Mouse (Mus musculus): ENCODE data around the gene Plce1.
"Not testable (repeated sequence)": the region's sequence is repeated elsewhere in the genome, so short reads cannot be mapped to it uniquely, and the experiment has no call there.

The Plce1 gene

DNA sequence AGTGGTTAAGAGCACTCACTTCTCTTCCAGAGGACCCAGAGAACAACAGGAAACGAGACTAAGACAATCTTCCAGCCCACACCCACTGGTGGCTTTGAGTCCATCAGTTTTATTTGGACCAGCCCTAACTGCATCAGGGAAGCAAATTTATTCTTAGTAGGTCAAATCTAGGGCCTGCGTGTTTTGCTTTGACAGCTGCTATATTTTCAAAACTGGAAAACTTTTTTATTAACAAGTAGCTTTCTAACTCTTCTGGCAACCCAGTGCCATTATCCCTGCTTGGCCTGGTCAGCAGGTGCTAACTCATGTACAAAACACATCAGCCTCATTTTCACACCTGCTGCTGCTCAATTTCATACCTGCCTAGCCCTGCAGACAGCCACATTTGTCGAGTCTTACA, 151.3 kb downstream of the Plce1 start:
- DNase-seq (ENCODE audit: low read depth, low spot score), result no peak

DNA sequence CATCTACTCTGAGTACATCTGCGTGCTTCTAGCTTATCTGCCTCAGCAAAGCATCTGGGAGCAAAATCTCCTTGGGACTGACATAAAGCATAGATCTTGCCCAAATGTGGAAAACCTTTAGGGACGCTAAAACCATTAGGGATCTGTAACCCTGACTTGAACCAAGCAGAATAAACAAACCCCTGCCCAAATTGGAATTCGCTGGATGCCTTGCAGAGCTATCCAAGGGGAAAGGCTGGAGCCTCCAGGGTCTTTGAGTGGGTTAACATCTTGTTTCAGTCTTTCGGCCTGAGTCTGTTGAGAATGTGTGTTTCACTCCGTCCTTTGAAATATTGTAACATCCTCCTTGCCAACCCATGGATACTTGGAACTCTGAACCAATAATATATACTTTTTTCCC, 152.4 kb downstream of the Plce1 start:
- DNase-seq (ENCODE audit: low read depth, low spot score), result no peak

DNA sequence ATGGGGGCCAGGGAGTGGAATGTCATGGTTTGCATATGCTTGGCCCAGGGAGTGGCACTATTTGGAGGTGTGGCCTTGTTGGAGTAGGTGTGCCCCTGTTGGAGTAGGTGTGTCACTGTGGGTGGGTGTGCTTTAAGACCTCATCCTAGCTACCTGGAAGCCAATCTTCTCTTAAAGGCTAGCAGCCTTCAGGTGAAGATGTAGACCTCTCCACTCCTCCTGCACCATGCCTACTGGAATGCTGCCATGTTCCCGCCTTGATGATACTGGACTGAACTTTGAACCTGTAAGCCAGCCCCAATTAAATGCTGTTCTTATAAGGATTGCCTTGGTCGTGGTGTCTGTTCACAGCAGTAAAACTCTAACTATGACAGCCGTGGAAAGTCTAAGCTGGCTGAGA, 158.1 kb downstream of the Plce1 start:
- no peak for DNase-seq (ENCODE audit: low read depth, low spot score)

DNA sequence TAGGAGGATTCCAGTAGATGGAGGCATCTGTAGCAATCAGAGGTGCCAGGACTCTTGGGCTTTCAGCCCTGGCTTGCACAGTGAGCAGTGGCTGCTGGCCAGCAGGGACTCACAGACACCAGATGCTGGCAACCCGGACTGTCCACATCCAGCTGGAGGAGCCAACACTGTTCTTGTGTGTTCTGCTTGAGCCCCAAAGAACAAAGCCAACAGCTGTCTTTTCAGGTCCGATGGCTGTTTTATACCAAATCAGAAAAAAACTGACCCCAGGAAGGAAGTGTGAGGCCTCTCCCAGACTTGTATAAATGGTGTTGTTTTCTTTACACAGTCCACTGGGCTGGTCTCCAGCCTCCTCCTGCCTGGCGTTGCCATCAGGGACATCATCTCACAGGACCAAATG, 158.9 kb downstream of the Plce1 start:
- no peak for DNase-seq (ENCODE audit: low read depth, low spot score)

DNA sequence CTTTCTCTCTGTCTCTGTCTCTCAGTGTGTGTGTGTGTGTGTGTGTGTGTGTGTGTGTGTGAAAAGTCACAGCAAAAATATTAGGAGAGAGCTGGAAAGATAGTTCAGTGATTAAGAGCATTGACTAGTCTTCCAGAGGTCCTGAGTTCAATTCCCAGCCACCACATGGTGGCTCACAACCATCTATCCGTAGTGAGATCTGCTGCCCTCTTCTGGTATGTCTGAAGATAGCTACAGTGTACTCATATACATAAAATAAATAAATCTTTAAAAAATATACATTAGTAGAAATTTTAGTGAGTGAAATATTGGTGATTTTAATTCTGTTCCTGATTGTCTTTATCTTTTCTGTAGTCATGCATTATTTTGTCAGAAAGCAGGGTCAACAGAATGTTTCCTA, 161.6 kb downstream of the Plce1 start:
- DNase-seq (ENCODE audit: low read depth, low spot score), result not testable (repeated sequence)

DNA sequence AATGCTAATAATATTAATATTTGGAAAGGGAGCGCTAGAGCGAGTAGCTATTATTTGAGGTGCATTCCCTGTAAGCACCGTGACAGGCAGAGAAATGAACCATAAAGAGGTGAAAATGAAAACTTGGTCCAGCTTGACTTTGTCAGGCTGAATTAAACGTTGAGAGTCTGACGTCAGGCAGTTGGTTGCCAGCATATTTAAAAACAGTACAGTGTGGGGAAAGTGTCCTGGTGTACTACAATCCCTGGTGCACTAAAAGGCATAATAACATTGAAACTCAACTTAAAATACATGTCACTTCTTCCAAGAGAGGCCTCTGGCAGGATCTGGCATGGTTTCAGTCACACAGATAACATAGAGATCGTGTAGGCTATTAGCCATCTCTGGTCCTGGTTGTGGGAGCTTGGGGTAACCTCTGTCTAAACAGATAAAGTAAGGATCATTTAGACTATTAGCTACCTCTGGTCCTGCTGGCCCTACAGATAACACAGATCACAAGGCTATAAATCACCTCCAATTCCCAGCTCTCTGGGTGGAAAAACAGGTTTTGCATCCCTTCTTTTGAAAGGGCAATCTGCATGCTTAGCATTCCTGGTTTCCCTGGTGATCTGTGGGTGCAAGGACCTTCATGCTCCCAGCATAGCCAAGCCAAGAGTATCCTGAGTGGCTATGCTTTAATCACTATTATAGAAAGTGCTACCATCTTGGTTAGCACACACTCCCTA, 164.1 kb downstream of the Plce1 start:
- no peak for DNase-seq (ENCODE audit: low read depth, low spot score)

DNA sequence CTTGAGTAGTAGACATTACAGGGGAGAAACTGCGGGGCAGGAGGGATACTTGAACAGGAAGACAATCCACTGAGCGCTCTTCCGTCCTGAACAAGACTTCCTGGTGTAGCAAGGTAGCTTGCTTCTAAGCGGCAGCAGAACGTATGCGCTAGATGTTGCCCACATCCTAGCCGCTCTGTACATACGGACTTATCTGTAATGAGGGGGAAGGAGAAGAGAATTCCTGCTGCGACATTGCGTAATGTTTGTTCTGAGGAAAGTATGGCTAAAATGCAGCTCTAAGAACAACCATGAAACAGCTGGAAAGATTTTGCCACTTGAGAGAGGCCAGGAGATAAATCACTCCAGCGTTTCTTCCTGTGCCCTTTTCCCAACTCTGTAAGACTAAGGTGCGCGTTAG, 177.1 kb downstream of the Plce1 start:
- no peak for DNase-seq (ENCODE audit: low read depth, low spot score)

DNA sequence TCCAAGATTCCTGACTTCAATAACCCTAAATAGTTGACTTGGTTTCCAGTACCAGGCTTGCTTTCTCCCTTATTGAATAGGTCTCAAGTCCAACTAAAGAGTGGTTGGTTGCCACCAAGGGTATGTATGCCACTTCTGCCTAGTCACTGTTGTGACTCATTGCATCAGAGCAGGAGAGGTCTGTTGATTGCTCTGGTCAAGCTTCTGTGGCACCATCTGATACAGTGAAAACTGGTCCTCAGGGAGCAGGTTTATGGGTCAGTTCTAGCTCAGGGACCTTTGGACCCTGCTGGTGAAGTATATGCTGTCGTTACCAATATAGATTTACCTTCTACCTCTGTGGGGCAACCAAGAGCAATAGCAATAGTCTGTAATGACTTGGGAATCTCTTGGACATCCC, 184.5 kb downstream of the Plce1 start:
- DNase-seq (ENCODE audit: low read depth, low spot score), result no peak

DNA sequence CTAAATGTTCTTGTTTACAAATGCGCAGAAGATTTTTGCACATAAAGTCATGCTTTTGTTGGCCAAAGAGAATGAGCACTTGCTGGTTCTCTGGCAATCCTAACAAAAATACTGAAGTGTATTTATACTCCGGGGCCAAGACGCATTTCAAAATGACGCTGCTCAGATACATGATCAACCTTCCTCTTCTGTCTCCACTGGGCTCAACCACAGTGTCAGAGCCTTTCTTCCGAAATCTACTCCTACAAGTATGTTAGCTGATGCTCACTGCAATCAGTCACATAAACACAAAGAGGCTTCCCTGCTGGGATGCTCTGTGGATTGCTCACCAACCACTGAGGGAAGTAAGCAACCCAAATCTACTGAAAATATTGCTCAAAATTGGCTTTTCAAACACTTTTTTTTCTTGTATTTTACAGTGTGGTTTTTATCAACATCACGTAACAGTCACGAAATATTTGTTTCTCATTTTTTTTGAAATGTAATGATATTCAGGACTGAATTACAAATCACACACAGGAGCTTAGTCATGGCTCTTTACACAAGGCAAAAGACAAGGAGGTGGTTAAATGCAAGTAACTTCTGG, 191.2 kb downstream of the Plce1 start:
- DNase-seq (ENCODE audit: low read depth, low spot score), result no peak

DNA sequence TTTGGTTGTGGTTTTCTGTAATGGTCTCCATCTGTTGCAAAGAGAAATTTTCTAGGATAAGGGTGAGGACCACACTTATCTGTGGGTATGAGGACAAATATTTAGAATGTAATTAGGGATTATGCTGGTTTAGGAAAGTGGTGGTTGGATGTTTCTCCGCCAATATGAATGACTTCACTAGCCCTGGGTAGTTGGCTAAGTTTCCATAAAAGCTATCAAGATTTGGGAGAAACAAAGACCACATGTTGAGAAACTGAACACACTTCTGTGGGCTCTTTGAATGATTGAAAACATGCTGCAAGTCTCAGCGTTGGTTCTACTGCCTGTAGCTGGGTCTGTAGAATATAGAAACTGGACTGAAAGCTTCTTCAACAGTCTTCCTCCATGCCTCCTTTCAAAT, 193.0 kb downstream of the Plce1 start:
- DNase-seq (ENCODE audit: low read depth, low spot score), result no peak

DNA sequence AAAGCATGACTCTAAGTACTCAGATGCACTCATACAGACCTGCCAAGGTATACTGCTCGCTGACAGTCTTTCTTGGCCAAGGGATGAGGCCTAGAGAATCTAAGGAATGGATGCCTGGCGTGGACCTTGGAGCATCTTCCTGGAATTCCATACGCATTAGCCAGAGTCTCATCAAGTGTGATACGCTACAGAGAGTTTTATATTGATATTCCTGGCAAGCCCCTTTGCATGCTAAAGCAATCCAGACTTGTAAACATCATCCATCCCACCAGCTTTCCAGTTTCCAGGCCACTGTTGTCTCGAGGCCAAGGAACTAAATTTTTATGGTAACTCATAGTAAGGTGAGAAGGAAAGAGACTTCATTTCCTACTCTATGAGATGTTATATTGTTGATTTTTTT, 197.7 kb downstream of the Plce1 start:
- DNase-seq (ENCODE audit: low read depth, low spot score), result no peak

DNA sequence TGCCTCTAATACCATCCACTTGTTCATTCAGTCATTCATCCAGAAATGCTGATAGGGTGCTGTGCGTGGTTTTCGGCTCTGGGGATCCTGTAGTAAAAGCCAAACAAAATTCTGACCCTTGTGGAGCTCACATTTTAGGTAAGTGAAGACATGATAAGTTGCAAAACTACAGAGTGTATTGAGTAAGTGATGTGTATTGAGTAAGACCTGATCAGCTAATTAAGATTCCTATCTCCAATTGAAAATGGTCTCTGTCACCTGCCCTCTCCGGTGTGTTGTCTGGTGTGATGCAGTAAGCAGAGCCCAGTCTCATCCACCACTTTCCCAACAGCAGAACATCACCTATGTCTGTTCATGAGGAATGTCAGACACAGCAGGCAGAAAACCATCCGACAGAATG, 198.6 kb downstream of the Plce1 start:
- no peak for DNase-seq (ENCODE audit: low read depth, low spot score)

DNA sequence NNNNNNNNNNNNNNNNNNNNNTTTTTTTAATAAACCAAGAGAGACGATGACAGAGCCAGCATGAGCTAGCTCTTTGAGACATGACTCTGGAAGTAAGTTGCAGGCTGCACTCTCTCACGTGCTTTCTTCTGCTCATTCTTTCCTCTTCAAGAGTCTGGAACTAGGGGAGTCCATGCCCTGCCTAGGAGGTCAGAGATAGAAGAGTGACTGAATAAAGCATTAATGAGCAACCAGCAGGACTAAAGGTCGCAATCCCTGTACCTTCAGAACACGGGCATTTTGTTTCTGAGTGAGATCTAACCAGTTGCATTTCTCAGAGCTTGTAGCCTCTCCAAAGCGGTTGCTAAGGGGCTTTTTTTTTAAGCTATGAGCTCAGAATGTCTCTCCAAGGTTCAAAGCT, 206.4 kb downstream of the Plce1 start:
- no peak for DNase-seq (ENCODE audit: low read depth, low spot score)

DNA sequence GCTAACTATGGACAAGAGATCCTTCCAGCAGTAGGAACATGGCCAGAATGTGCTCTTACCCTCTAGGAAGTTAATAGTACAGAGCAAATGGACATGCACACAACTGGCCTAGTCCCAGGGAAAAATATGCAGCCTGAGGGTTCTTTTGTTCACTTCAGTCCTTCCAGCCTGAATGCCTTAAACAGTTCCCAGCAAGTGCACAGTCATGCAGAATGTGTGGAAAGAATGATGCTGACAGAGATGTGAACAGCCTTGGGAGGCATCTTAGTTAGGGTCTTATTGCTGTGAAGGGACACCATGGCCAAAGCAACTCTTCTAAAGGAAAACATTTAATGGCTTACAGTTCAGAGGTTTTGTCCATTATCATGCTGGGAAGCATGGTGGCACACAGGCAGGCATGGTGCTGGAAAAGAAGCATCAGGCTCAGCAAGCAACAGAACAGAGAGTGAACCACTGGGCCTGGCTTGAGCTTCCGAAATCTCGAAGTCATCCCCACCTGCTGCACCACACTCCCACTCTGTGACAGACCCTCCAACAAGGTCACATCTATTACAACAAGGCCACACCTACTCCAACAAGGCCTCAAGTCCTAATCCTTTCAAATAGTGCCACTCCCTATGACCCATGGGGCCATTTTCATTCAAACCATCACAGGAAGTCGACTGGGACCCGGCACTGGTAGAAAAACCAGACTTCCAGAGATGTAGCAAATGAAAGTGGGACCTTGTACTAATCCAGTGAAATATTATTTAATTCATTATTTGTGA, 208.0 kb downstream of the Plce1 start:
- DNase-seq (ENCODE audit: low read depth, low spot score), result no peak

DNA sequence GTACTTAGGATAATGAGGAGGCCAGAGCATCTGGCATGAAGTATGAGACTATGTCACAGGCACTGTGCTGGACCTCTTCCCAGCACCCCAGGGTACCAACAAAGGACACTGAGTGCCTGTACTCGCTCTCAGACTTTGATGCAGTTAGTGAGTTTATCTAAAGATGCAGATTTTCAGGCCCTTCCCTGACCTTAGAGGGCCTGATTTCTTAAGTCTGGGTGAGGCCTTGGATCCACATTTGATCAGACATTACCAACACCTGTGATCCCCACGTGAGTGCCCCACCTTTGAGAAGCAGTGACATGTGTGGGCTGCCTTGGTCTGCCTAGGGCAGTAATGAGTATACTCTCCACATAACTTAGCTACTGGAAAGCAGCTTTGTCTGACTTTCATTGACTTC, 209.4 kb downstream of the Plce1 start:
- no peak for DNase-seq (ENCODE audit: low read depth, low spot score)

DNA sequence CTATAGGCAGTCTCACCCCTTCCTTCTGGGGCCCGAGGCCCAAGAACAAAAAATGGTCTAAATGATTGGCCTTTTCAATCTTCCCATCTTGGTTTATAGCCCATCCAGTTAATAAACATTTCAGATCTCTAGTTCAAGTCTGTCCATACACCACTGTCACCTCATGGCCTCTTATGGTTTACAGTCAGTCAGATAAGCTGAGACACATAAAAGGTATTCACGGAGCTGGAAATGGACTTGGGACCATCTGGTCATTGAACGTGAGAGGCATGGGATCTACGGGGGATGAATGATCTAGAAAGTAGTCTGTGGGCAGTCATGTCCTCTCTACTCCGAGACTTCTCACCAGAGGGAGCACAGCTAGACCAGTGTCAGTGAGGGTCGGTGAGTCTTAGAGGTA, 210.6 kb downstream of the Plce1 start:
- no peak for DNase-seq (ENCODE audit: low read depth, low spot score)

DNA sequence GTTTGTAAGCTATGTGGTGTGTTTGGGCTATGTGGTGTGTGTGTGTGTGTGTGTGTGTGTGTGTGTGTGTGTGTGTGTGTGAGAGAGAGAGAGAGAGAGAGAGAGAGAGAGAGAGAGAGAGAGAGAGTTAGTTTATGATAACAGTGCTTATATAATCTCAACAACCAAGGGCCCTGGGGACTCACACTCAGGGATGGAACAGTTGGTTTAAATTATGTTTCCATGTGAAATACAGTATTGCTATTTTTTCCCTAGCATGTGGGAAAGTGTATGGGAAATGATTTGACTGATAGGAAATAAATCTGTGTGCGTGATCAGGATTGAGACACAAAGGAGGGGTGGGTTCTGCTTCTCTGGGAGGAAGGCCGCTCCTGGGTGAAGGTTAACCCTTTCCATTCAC, 212.4 kb downstream of the Plce1 start:
- DNase-seq (ENCODE audit: low read depth, low spot score), result no peak

DNA sequence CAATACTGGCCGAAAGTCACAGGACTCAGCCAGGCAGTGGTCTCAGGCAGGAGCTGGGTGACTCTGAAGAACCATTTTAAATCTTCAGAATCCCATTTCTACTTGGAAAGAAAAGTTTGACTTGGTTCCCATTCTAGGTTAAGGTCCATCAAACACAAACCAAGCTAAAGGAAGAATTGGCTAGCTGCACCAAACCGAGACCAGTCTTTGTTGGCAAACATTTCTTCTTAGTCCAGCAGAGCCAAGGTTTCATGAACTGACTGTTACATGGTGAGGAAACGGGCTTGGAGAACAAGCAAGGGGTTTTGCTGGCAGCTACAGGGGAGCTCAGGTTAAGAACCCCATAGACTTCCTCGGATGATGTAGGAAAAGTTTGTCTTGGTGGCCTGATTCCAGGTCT, 212.9 kb downstream of the Plce1 start:
- no peak for DNase-seq (ENCODE audit: low read depth, low spot score)

DNA sequence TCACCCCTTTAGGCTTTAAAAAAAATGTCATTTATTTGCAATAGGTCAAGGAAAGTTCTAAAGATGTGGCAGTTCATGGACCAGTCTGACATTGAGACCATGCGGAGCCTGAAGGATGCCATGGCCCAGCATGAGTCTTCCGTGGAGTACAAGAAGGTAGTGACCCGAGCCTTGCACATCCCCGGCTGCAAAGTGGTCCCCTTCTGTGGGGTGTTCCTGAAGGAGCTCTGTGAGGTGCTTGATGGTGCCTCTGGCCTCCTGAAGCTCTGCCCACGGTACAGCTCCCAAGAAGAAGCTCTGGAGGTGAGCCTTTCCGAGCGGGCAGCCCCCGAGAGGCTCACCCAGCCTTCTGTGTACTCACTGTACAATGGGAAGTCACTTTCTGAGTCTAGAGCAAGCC, 220.9 kb downstream of the Plce1 start:
- no peak for DNase-seq (ENCODE audit: low read depth, low spot score)

DNA sequence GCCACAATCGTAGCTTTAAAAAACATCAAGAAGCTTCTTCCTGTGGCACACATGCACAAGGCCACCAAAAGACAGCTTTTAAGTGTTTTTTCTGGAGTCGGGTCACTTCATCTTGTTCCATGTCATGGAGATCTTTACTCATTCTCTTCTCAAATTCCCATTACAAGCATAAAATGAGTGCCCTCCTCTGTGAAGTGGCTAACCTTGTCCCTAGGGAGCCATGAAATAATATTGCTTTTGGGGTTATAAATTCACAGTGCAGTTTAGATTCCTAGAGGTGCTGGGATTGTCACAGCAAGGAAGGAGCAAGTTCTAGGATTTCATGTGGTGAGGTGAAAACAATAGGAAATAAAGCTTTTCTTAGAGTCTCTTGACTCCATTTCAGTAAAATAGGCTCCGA, 223.8 kb downstream of the Plce1 start:
- DNase-seq (ENCODE audit: low read depth, low spot score), result no peak

DNA sequence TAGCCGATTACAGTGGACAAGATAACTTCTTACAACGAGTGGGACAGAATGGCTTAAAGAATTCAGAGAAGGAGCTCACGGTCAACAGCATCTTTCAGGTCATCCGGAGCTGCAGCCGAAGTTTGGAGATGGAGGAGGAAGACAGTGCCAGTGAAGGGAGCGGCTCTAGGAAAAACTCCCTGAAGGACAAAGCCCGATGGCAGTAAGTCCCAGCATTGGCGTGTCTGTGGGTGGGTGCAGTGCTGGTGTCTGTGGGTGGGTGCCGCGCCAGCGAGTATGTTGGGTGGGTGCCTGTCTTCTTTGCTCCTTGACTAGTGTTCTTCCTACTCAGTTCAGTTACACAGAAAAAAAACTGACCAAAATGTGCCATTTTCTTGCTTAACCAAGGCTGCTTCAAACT, 224.3 kb downstream of the Plce1 start:
- DNase-seq (ENCODE audit: low read depth, low spot score), result no peak

DNA sequence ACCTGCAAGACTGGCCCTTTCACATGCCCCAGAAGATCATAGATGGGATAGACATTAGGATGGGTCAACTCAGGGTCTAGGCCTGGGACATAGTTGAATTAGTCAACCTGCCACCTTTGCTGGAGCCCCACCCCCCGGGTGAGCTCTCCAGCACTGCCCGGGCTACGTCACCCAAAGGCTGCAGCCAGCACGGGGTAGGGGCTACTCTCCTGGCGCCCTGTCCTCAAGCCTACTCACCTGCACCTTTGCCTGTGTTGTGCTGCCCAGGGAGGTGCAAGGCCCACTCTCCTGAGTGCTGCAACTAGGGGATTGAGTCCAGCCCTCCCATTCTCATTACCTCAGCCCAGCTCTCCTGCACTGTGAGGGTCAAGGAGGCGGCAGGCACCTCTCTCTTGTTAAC, 225.5 kb downstream of the Plce1 start:
- no peak for DNase-seq (ENCODE audit: low read depth, low spot score)

DNA sequence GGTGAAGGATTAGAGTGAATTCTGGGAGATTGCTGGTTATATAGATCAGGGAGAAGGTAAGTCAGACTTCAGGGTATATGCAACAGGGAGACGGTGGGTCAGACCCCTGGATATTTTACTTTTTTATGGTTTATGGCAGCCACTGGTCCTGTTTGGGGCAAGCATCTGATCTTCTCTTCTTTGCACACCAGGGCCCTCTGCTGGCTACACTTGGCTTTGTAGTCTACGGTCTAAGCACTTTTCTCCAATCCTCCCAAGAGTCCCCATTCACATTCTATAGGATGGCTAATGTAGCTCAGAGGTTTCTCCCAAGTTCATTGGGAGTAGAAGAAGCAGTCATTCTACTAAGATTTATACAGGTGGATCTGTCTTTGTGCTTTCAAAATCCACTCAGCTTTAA, 228.5 kb downstream of the Plce1 start:
- no peak for DNase-seq (ENCODE audit: low read depth, low spot score)
